Mouse (Mus musculus) heart, adult 2 months (tissue): ENCODE results near the gene Wdr77.

Experiments
- CTCF ChIP-seq: fragments of 200-600 bp; IDR thresholded peaks from 2 replicates; pipeline ENCODE4 v1.8.1; 2022; ENCODE audit warnings: antibody characterized with exemption, mild to moderate bottlenecking, moderate library complexity
- EP300 ChIP-seq: fragments of 200-500 bp; IDR thresholded peaks from 2 replicates; pipeline ENCODE4 v1.6.1; 2011; ENCODE audit warnings: low read depth, low read length, control low read depth; ENCODE audit not compliant: insufficient read depth
- POLR2A ChIP-seq: fragments of 200-500 bp; IDR thresholded peaks from 2 replicates; pipeline ENCODE4 v1.6.1; 2011; ENCODE audit warnings: mild to moderate bottlenecking, low read depth, low read length, control low read depth; ENCODE audit not compliant: insufficient read depth

- TF ChIP-seq POLR2A: no peak
- no peak for TF ChIP-seq CTCF
- TF ChIP-seq EP300: no peak
Measured at GRCm38 (mm10) chr3:105912097-105912880, 46.9 kb upstream of the Wdr77 start.
